In the genomic region with DNA sequence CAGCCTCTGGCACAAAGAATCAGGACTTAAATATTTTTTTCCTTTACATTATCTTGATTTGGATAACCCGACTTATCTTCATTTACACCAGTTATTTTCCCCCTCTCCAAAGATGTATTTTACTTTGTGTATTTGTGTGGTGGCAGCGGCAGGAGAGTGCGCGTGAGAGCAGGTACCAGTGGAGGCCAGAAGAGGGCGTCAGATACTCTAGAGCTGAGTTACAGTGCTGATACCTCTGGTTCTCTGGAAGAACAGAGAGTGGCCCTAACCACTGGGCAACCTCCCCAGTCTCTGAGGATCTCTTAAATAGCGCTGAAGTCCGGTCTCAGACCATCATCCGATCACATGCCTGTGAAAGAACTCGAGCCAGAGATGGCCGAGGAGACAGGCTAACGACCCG, we compare ENCODE assay signal across 23 mouse cellular contexts. TPM values are rescaled to one million over a fixed set of nuclear protein-coding genes. Genes with fewer than 3 reads are reported as not detected.
DNase-seq lines count a peak whose midpoint lies in the region; ATAC-seq and TF ChIP-seq lines count a peak whose summit lies in the region.
"Had no signal": no experiment of that assay in that cellular context is flagged by ENCODE, and none has a peak within 500 bp of the region (broad histone marks: within the 10 kb centered on the region; RNA-seq: fewer than 3 reads in every experiment).

No protein-coding gene starts in this region.

- DNase-seq in liver, postnatal 0 days: no peak
- peak; percentile 30 for DNase-seq in ES-CJ7 (ENCODE audit: low read depth, low spot score)
- DNase-seq in ZHBTc4 (ENCODE audit: low read depth, low spot score): peak; percentile 53
- no peak for DNase-seq in kidney, adult 2 months
- DNase-seq in cerebellum, postnatal 4 days (ENCODE audit: low spot score in 2 of 2): no peak
- DNase-seq: adrenal gland, adult 8-10 months; adrenal gland, postnatal 25 days; cerebellum, adult 11-12 months; cerebellum, adult 8-10 months; cerebellum, postnatal 10 days; cerebellum, postnatal 36 days; gastrocnemius, postnatal 14 days had no signal

- no peaks in the 10 kb centered on the region for H3K27me3 ChIP-seq in intestine, postnatal 0 days (replicated peaks; ENCODE audit: control insufficient read depth, insufficient read depth, low read length)
- no peaks in the 10 kb centered on the region for H3K27me3 ChIP-seq in intestine, embryonic 15.5 days (replicated peaks)
- H3K27me3 ChIP-seq in liver, postnatal 0 days (ENCODE audit: insufficient read depth, low read length): no peaks in the 10 kb centered on the region
- H3K27me3 ChIP-seq in liver, embryonic 12.5 days (replicated peaks): 0 out of 2 replicates have a peak, but pooled peaks cover 12% of the 10 kb centered on the region
- H3K27me3 ChIP-seq in kidney, adult 2 months (replicated peaks; ENCODE audit: control insufficient read depth, insufficient read depth, low read length): no peaks in the 10 kb centered on the region
- H3K27me3 ChIP-seq: forebrain, embryonic 13.5 days; hindbrain, embryonic 12.5 days; hindbrain, embryonic 15.5 days; Patski had no signal

- no peak overlapping the region for H3K4me2 ChIP-seq in intestine, postnatal 0 days (replicated peaks; ENCODE audit: low read depth)
- no peak overlapping the region for H3K4me2 ChIP-seq in intestine, embryonic 15.5 days (replicated peaks)
- no peak overlapping the region for H3K4me2 ChIP-seq in liver, postnatal 0 days (ENCODE audit: low read depth, low read length)
- H3K4me2 ChIP-seq in liver, embryonic 12.5 days: no peak overlapping the region
- H3K4me2 ChIP-seq: forebrain, embryonic 13.5 days; heart, embryonic 11.5 days; hindbrain, embryonic 12.5 days; hindbrain, embryonic 15.5 days had no signal

- 89% methylated on average over 12 of the region's 12 CpGs for whole genome bisulfite sequencing in intestine, postnatal 0 days
- WGBS in intestine, embryonic 15.5 days: 86% methylated on average over 12 of the region's 12 CpGs
- 85% methylated on average over 12 of the region's 12 CpGs for WGBS in liver, postnatal 0 days (ENCODE audit: insufficient replicate concordance)
- WGBS in liver, embryonic 12.5 days (ENCODE audit: insufficient replicate concordance): 80% methylated on average over 12 of the region's 12 CpGs
- WGBS in kidney, adult 2 months: 79% methylated on average over 12 of the region's 12 CpGs

- H3K27ac ChIP-seq in intestine, postnatal 0 days (ENCODE audit: low read depth, low read length): no peak overlapping the region
- H3K27ac ChIP-seq in intestine, embryonic 15.5 days: no peak overlapping the region
- H3K27ac ChIP-seq in liver, postnatal 0 days (ENCODE audit: low read depth): no peak overlapping the region
- H3K27ac ChIP-seq in liver, embryonic 12.5 days: no peak overlapping the region
- no peak overlapping the region for H3K27ac ChIP-seq in kidney, adult 2 months (ENCODE audit: insufficient read depth, low read depth, low read length)
- H3K27ac ChIP-seq: forebrain, embryonic 10.5 days; forebrain, embryonic 13.5 days; hindbrain, embryonic 12.5 days; hindbrain, embryonic 15.5 days had no signal

- H3K4me3 ChIP-seq in intestine, postnatal 0 days (ENCODE audit: low read depth, low read length): no peak overlapping the region
- no peak overlapping the region for H3K4me3 ChIP-seq in intestine, embryonic 15.5 days (replicated peaks)
- H3K4me3 ChIP-seq in liver, postnatal 0 days (ENCODE audit: low read depth, low read length): no peak overlapping the region
- H3K4me3 ChIP-seq in liver, embryonic 12.5 days: no peak overlapping the region
- H3K4me3 ChIP-seq in kidney, adult 2 months (ENCODE audit: insufficient read depth, low read depth, low read length): no peak overlapping the region
- H3K4me3 ChIP-seq: forebrain, embryonic 10.5 days; forebrain, embryonic 13.5 days; hindbrain, embryonic 12.5 days; hindbrain, embryonic 15.5 days had no signal

- no peak for ATAC-seq in intestine, postnatal 0 days
- no peak for ATAC-seq in intestine, embryonic 15.5 days
- no peak for ATAC-seq in liver, postnatal 0 days
- ATAC-seq in liver, embryonic 12.5 days: no peak
- ATAC-seq: activated CD4-positive, CD25-positive, alpha-beta regulatory T cell, adult 4 months; forebrain, embryonic 13.5 days; forebrain, embryonic 16.5 days; Patski had no signal

- TF ChIP-seq CTCF in intestine, postnatal 0 days (IDR thresholded peaks at IDR 0.05; ENCODE audit: low read depth): 0 out of 2 replicates have a peak, but pooled peaks have one; percentile 9
- TF ChIP-seq CTCF in liver, postnatal 0 days (IDR thresholded peaks at IDR 0.05; ENCODE audit: low read depth): peak; percentile 15; the same call in 1 of the 2 replicates
- no peak for TF ChIP-seq CTCF in kidney, adult 2 months (conservative IDR thresholded peaks at IDR 0.05; ENCODE audit: insufficient read depth, insufficient read length, low read depth, low read length)

- no peak for TF ChIP-seq POLR2A in kidney, adult 2 months (IDR thresholded peaks at IDR 0.05; ENCODE audit: low read depth, low read length)

- no peaks in the 10 kb centered on the region for H3K4me1 ChIP-seq in intestine, postnatal 0 days (replicated peaks; ENCODE audit: control insufficient read depth, insufficient read depth, low read length)
- H3K4me1 ChIP-seq in intestine, embryonic 15.5 days (replicated peaks): 0 out of 2 replicates have a peak, but pooled peaks cover 2% of the 10 kb centered on the region
- peaks cover 3% of the 10 kb centered on the region; the same call in 1 of the 2 replicates for H3K4me1 ChIP-seq in liver, postnatal 0 days (ENCODE audit: insufficient read depth)
- H3K4me1 ChIP-seq in liver, embryonic 12.5 days: peaks cover 9% of the 10 kb centered on the region; the same call in 1 of the 2 replicates
- H3K4me1 ChIP-seq in kidney, adult 2 months (ENCODE audit: control insufficient read depth, insufficient read depth, low read length): no peaks in the 10 kb centered on the region
- H3K4me1 ChIP-seq: forebrain, embryonic 13.5 days; hindbrain, embryonic 15.5 days had no signal

- no peaks in the 10 kb centered on the region for H3K36me3 ChIP-seq in intestine, postnatal 0 days (ENCODE audit: control insufficient read depth, insufficient read depth)
- no peaks in the 10 kb centered on the region for H3K36me3 ChIP-seq in intestine, embryonic 15.5 days
- H3K36me3 ChIP-seq in liver, postnatal 0 days (replicated peaks; ENCODE audit: insufficient read depth, low read length): no peaks in the 10 kb centered on the region
- no peaks in the 10 kb centered on the region for H3K36me3 ChIP-seq in liver, embryonic 12.5 days
- H3K36me3 ChIP-seq in kidney, adult 2 months (ENCODE audit: control insufficient read depth, insufficient read depth, low read length): no peaks in the 10 kb centered on the region
- H3K36me3 ChIP-seq: forebrain, embryonic 10.5 days; hindbrain, embryonic 12.5 days; hindbrain, embryonic 15.5 days had no signal

- no peaks in the 10 kb centered on the region for H3K9me3 ChIP-seq in intestine, postnatal 0 days (ENCODE audit: control insufficient read depth)
- H3K9me3 ChIP-seq in intestine, embryonic 15.5 days: no peaks in the 10 kb centered on the region
- H3K9me3 ChIP-seq in liver, postnatal 0 days (ENCODE audit: low read length): no peaks in the 10 kb centered on the region
- H3K9me3 ChIP-seq in liver, embryonic 12.5 days (replicated peaks): no peaks in the 10 kb centered on the region
- H3K9me3 ChIP-seq: forebrain, embryonic 10.5 days; forebrain, embryonic 13.5 days; hindbrain, embryonic 12.5 days; hindbrain, embryonic 15.5 days had no signal

- no peak for TF ChIP-seq EP300 in liver, postnatal 0 days (IDR thresholded peaks at IDR 0.05; ENCODE audit: low read depth)

- no peak overlapping the region for H3K9ac ChIP-seq in intestine, postnatal 0 days (ENCODE audit: low read depth, low read length)
- no peak overlapping the region for H3K9ac ChIP-seq in intestine, embryonic 15.5 days
- H3K9ac ChIP-seq in liver, postnatal 0 days (replicated peaks): no peak overlapping the region
- H3K9ac ChIP-seq in liver, embryonic 12.5 days: no peak overlapping the region
- H3K9ac ChIP-seq: forebrain, embryonic 13.5 days; hindbrain, embryonic 12.5 days; hindbrain, embryonic 15.5 days had no signal

RNA-seq across cellular contexts. Expression of a gene that starts 9.1 kb away (rescaled TPM):
- polyA plus RNA-seq in intestine, postnatal 0 days (2015; fragmentation: Nextera tagmentation; extraction: Ambion mirVana): 0.01 TPM in 2 replicates
- polyA plus RNA-seq in intestine, embryonic 15.5 days (2015; fragmentation: Nextera tagmentation; extraction: Ambion mirVana): 0.04 and 0.10 TPM in 2 replicates
- polyA plus RNA-seq in liver, postnatal 0 days (2015; fragmentation: Nextera tagmentation; extraction: Ambion mirVana): not detected in 2 replicates
- polyA plus RNA-seq in liver, embryonic 12.5 days (2016; fragmentation: Nextera tagmentation; extraction: Ambion mirVana): 0.01 TPM in 2 replicates
- 0.15 and 0.25 TPM in 2 replicates for polyA plus RNA-seq in kidney, adult 2 months (2012; rRNA removed)
- polyA plus RNA-seq: activated CD4-positive, CD25-positive, alpha-beta regulatory T cell, adult 4 months; forebrain, embryonic 10.5 days had no signal

Comparison
In these comparisons a context has a peak if more than half of its experiments do, and no peak if none do; other contexts are left out.
1. DNase-seq: peak in ES-CJ7 (single experiment) and ZHBTc4 (single experiment); none in liver, postnatal 0 days (single experiment), kidney, adult 2 months (single experiment) and cerebellum, postnatal 4 days (0 of 2).